Mouse (Mus musculus) left cerebral cortex, adult 11 months (tissue): ENCODE data around the gene Rbm28.
A peak's percentile ranks its signal among the peaks of the same experiment; 100 is the strongest.

Experiments
- DNase-seq: peaks from one replicate; pipeline ENCODE4 v3.0.0; 2022; ENCODE audit warnings: low spot score

Rbm28 gene

DNA sequence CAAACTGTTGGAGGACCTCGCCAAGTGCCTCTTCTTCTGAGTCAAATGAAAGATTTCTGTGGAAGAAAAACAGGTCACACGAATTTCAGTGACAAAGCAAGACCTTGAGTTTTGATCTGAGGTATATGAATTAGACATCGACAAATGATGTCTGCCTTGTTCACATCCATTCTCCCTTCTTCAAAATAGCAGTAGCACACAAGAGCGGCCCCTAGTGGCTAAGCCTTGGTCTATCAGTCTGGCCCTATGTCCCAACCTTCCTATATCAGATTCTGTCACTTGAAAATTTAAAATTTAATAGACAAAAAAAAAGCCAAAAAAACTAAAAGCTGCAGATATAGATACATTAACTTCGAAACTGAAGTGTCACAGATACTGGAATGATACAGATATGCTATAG, 21.2 kb downstream of the Rbm28 start:
- peak; percentile 41 for DNase-seq

DNA sequence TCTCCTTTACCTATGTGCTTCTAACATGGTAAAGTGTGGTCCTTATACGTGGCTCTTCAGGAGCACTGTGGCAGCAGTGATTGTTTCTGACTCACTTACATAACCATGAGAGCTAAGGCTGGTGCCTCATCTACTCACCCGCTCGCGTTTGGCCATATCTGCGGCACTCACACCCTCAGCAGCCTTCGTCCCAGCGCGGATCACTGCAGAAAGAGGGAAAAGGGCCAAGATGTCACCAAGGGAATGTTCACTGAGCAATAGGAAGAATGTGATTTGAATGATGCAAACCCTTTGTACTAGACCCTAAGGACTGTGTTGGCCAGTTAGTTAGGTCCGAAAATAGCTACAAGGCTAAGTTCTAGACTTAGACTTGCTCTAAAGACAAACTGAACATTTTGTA, 27.4 kb downstream of the Rbm28 start:
- no peak for DNase-seq

DNA sequence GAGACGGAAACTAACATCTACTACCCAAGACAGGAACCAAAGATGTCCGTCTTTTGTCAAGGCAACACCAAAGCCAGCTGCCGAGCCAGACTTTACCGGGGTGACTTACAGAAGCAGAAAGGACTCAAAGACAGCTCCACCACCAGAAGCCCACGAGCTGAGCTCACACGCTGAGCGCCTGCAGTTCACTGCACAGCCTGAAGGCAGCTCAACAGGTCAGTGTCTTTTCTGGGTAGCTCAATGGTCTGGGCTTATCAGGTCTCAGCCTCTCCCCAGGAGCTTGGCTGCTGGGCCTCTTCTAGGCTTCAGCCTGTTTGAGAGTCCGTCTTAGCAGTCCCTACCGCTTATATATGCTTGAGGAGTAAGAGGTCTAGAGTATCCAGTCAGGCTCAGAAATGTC, 31.7 kb downstream of the Rbm28 start:
- DNase-seq: no peak

DNA sequence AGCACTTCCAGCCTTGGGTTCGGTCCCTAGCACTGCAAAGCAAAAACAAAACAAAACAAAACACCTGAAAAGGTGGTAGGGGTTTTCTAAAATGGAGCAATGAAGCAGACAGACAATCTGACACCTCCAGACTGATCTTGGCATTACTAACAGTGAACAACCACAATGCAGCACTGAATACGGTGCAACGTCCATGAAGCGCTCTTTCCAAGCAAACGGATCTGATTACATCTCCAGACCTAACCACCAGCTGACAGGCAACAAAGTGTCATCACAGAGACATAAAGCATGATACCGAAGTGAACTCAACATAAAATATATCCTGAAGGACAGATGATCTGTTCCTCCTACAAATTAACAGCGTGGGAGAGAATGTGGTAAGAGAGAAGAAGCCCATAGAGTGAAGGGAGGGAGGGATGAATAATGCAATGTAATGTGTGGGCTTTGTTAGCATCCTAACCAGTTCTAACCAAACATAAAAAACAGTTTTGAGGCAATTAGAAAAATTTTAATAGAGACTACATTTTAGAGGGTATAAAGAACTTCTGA, 37.9 kb downstream of the Rbm28 start:
- no peak for DNase-seq

DNA sequence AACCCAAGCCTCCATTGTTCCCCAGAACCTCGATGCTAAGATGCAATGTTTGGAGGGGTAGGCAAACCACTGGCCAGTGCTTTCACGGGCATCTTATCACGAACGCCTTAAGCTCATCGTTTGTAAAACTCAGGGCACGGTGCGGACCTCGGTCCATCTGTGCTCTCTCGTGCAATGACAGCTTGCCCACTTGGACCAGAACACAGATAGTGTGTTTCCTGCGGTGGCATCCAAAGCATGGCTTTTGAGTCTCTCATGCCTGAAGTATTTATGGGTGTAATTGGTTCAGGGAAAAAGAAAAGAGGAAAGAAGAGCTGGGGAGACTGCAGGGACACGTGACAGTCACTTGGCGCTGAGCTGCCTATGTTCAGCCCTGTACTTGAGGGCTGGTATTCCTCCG, 44.8 kb downstream of the Rbm28 start:
- no peak for DNase-seq

DNA sequence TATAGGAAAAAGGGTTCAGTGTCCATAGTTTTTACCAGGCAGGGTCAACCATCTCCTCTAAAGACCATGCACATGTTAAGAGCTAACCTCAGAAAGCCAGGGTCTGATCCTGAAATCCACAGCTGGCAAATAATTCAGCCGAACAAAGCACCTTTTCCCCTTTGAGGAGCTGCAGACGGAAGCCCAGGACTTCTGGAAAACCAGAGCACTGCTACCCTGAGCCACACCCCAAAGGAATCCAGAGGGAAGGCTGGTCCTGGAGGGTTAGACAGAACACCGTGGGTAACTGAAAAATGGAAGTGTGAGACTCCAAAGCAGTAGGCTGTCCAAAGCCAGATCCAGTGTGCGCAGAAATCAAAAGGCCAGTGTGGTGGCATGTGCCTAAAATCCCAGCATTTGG, 45.8 kb downstream of the Rbm28 start:
- no peak for DNase-seq

DNA sequence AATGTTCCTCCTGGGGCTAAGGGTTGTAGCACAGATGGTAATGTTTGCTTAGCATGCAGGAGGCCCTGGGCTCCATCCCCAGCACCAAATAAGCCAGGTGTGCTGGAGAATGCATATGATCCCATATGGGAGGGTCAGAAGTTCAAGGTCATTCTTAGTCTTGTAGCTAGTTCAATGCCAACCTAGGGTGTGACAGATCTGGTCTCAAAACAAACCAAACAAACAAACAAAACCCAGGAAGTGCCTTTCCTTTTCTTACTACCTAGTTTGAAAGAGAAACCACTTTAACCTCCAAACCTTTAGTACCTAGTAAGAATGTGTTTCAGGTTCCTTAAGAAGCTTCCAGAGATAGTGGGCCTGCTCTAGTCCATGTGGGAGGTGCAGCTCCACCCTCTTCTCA, 46.6 kb downstream of the Rbm28 start:
- no peak for DNase-seq

DNA sequence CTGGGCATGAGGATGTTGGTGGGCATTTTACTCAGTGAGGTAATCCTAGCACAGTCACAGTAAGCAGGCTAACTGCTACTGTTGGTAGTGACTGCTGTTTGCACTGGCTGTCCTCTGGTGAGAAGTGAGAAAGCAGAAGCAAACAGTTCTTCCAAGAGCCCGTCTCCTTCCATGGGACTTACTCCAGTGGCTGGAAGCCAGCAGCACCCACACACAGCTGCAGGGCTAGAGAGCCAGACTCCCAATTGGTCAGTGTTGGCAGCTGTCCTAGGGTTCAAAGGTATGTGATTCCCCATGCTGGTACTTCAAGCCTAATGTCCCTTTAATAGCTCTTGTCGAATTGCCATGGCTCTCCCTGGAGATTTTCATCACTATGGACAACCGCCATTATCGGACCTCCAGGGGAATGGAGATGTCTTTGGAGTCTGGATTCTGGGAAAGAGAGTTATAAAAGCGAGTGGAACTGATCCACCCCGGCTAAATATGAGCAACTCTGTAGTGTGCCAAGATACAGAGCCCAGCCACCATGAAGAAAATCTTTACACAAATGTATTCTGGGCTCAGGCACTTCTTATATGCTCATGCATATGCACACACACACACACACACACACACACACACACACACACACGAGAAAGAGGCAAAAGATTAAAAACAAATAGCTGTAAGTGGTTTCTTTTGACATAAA, 47.2 kb downstream of the Rbm28 start:
- no peak for DNase-seq

DNA sequence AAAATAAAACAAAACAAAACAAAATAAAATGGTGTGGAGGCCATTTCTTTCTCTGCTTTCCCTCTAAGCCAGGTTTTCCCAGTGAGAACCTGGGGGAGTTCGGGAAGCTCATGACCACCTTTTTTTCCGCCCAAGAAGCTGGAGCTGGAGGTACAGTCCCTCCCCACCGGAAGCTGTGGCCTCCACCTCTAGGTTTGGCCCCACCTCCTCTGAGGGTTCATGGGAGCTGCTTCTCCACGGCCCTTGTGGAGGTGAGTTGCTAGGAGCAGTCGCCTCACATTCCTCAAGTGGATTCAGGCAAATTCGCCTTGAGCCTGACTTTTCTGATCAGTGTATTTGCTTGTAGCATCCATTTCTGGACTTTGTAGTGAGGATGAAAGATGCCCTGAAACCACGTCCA, 49.0 kb downstream of the Rbm28 start:
- no peak for DNase-seq

DNA sequence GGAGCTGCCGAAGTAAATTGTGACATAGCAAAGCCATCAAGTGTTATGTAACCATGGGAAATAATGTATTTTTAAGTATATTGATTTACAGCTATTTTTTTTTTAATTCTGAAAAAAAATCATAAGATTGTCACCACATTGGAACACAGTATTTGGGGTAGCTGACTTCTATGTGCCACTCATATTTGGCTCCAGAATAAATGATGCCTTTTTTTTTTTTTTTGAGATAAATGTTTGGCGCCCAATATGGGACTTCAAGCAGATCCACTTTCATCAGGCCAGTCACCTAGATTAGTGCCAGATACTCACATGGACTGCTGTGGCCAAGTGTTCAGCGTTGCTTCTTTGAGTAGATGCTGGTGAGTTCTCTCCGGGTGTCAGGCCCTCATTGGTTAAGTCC, 53.3 kb downstream of the Rbm28 start:
- no peak for DNase-seq

DNA sequence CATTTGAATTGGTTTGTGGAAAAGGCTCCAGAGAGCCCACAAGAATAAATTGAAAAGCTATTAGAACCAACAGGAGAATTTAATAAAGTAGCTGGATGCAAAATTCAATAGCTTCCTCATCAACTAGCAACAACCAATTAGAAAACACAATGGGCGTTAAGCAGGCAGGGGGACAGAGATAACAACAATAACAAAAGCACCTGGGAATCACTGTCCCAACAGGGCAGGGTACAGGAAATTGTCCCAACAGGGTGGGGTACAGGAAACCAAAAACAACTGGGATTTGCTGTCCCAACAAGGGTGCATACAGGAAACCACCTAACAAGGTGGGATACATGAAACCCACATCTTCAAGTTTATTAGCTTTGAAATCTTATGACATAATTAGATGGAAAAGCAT, 56.4 kb downstream of the Rbm28 start:
- DNase-seq: no peak

DNA sequence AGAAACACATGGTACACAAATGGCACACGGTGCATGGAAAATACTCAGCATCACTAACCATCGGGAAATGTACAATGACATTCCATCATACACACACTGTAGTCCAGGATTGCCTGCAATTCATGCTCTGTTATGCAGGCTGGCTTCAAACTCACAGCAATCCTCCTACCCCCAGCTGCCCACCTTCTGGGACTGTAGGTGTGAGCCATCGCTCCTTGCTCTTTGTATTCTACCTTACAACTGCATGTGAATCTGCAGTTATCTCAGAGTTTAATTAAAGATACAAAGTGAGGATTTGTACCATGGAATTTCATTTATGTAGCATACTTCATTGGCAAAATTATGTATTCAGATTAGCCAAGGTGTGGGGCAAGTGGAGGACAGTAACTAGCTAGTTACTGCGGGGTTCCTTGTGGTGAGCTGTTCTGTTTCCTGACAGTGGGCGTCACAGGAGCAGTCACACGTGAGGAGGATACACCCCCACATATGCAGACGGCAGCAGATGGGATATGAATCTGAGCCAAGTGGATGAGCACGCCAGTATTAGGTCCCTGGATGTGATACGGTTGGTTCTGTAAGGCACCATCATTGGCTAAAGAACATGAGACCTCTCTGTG, 63.5 kb downstream of the Rbm28 start:
- DNase-seq: peak; percentile 41

DNA sequence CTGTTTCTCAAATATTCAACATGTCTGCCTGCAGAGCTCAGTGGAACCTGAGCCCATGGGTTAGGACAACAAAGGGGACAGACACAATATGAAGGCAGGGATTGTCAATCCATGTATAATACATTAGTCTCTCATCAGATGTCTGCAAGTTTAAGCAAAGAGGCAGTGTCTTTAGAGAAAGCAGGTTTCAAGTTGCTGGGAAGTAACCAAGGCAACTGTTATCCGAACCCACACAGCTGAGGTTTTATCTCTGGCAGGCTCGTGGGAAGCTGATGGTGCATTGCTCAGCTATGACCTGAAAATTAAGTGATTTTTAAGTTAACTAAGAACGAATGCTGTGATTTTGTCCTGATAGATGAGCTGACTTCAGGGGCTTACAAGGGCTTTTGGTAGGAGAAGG, 64.4 kb downstream of the Rbm28 start:
- peak; percentile 21 for DNase-seq

DNA sequence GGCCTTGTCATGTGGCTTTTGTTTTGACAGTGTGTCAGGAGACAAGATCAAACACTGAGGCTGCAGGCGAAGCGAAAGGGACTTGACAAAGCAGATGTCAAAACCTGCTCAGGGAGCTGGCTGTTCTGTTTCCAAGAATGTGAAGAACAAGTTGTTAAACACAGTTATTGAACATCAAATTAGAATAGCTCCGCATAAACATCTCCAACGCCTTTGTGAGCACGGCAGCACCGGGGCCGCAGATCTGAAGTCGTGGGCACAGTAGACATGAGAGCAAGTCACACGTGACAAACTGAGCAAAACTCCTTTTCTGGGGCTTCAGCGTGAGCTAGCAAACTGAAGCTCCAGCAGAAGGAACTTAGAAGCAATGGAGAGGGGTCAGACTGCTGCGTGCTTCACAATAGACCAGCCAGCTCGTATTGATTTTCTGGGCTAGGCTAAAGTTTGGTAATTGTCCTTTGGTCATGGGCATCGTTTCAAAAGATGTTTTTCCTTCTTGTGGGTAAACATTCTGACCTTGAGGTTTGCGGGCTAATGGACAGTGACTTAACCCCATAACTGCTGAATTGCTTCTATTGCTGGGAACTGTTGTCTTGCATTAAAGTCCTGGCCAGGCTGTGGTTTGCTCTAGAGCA, 65.2 kb downstream of the Rbm28 start:
- peak; percentile 51 for DNase-seq

DNA sequence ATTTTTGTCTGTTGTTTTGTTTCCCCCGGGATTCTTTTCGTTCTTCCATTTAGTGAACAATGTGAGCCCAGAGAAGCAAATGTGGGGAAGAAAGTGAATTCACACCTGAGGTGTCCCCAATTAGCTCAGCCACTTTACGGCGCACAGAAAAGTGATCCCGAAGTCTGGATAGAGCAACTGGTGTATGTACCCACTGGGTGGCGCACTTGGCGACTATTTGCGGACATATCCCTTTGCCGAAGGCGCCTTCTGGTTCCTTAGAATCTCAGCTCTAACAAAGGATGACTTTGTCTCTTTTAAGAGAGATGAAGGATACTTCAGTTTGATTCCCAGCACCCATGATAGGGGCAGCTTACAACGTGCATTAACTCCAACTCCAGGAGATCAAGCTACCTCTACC, 71.9 kb downstream of the Rbm28 start:
- no peak for DNase-seq

DNA sequence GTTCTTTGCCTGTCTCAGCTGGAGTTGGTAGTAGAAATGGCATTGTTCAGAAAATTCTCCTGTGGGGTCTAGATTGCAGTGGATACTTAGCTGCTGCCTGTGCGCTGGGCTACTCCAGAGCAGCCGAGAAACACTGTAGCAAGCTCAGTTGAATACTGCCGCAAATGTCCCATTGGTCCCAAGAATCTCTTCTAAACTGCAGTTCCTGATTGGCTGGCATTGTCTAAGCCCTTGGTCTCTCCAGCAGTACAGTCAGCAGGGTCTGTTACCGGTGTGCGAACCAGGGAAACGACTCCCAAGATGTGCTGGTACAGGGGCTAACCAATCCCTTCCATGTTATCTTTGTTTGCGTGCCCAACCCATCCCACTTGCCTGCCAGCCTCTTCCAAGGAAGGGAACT, 72.6 kb downstream of the Rbm28 start:
- DNase-seq: no peak

DNA sequence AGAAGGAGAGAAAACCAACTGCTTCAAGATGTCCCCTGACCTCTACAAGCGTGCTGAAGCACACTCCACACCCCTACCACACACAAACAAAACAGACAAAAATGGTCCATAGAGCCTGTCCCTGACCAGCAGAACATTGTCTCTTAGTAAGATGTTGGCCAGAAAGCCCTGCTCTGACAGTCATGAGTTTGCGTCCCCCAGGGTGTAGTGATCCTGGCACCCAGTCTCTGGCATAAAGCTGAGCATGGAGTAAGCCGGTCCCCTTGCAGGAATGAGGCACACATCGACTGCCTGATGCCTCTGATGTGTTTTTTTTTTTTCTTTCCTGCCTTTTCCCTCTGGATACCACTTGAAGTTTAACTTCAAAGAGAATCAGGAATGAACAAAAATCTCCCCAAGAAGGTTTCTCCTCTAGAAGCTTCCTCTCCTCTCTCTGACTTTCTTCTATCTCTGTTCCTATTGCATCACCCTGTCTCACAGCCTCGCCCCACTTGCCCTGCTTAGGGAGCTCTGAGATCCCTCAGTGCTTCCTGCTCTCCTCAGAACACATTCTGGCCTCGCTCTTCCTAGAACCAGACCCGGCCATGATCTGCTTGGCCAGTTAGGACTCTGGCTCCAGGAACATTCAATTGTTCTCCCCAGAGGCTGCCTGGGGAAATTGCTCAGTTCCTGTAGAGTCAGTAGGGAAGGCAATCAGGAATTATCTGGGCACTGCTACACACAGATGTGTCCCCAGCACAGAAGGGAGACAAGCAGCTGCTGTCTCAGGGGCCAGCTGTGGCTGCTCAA, 76.7 kb downstream of the Rbm28 start:
- DNase-seq: no peak

DNA sequence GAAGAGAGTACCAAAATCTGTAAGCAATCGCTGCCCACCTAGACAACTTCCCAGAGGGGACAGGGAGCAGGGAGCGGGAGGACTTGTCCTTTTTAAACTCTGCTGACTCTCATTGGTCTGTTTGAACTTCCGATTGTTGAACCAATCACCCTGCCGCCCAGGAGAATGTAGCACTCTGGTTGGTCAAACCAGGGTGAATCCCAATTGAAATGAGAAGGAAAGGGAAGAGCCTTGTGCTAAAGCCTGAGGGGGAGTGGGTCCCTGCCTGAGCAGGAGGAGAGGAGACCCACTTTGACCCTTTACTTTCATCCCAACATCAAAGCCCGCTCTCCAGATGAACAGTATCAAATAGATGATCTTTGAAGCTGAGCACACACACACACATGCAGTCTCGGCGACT, 80.4 kb downstream of the Rbm28 start:
- DNase-seq: no peak

DNA sequence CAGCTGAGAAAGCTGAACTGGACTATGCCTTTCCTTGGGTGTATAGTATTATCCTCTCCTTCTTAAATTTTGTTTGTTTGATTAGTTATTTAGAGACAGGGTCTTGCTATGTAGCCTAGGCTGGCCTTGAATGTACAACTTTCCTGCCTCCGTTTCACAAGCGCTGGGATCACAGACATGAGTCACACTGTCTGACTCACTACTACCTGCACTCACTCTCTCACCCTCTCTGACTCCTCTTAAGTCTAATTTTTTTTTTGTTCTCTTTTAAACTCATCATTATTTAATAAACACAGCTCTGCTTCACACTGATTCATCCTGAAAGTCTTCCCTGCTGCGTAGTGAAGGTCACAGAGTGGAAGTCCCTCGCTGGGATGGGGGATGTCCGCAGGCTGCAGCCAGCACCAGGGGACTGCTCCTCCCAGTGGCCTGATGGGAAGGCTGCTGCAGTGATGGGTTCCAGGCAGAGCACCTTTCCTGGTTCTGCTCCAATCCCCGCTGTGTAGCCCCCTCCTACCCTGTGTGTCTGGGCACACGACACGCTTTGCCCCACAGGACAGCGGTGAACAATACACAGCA, 81.9 kb downstream of the Rbm28 start:
- no peak for DNase-seq

DNA sequence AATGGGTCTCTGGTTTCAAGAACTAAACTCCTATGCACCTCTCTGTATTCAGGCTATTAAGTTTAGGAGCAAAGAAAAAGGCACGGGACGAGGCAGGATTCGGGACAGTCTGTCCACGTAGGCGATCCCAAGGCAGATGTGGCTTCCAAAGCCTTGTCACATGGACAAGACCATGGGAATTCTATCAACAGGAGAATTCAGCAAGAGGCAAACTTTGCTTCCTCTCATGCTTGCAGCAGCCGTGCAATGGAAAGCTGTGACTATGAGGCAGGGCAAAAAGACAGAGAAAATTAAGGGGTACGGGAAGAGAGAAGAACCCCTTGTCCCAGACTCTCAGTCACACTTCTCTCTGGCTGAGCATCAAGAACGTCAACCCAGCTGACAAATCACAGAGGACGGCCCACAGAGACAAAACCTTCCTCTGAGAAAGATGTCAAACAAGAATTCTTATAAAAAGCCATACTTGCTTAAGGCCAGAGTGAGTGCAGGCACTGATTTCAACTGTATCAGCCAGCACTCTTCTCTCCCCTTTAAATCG, 82.9 kb downstream of the Rbm28 start:
- DNase-seq: no peak

DNA sequence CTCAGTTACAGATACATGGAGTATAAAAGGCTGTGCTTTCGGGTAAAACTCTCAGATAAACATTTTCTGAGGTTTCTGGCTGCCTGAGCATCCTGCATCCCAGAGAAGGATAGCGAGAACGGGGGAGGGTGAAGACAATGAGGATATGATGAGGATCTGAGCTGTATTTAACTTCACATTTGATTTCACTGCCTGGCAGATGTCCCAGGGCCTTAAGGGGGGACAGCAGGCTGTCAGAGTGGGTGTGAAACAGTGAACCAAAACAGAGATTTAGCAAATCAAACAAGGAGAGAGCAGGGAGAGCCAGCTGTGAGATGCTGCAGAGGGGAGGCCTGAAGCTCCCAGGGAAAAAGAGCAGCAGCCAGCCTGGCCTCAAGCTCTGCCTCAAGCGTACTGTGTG, 85.5 kb downstream of the Rbm28 start:
- DNase-seq: peak; percentile 46

DNA sequence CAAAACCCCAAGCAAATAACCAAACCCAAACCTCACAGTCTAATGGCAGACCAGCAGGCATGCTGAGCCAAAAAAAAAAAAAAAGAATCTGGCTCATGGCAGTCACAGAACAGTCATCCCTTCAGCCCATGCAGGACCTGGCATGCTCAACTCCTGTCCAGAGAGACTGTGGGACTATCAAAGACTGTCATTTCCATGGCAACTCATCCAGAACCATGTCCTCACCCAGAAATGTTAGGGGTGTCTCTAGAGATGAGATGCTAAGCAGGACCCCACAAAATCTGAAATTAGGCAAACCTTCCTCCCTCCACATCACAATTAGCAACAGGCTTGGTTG, 90.7 kb downstream of the Rbm28 start:
- no peak for DNase-seq
